Mouse (Mus musculus) gastrocnemius, postnatal 4 days (tissue): ENCODE data around the gene Rrp8. TPM values are rescaled to one million over a fixed set of nuclear protein-coding genes. Genes with fewer than 3 reads are reported as not detected.

Source experiments
- DNase-seq, 2 experiments: peaks; one replicate each; pipeline ENCODE4 v3.0.0; 2021 to 2022; ENCODE audit warnings: low spot score in 2 of 2, mixed read lengths in 2 of 2
- long read RNA-seq, 2 experiments: library from polyadenylated mRNA; stranded (forward); transcript quantifications; one replicate each; pipeline ENCODE4 v2.0.0; 2021
- total RNA-seq, 2 experiments: library from RNA; stranded (reverse); gene quantifications; 2 replicates each; pipeline ENCODE4 v1.2.3; 2021

The Rrp8 gene
- 10 to 100 TPM; 14.5 to 16.9 TPM for total RNA-seq
- long read RNA-seq, experiment 1, transcript Rrp8-201 (7 exons, 3,053 nt) = major isoform, 25 of 33 reads
- long read RNA-seq, experiment 1, partial matches to known transcripts = 0 of 33 reads
- long read RNA-seq, experiment 1, other reads (novel, unspliced or antisense) = 7 of 33 reads
- long read RNA-seq, experiment 2, transcript Rrp8-201 (7 exons, 3,053 nt) = major isoform, 23 of 36 reads
- long read RNA-seq, experiment 2, partial matches to known transcripts = 3 of 36 reads
- long read RNA-seq, experiment 2, other reads (novel, unspliced or antisense) = 10 of 36 reads

GRCm38 (mm10) chr7:105736911-105737521 is at the start of gene Rrp8:
Gene Rrp8 (minus strand): TSS chr7:105737385.
- peak in 1 of 2 experiments; percentile 50 for DNase-seq

GRCm38 (mm10) chr7:105786506-105787284 is 49.5 kb upstream of the Rrp8 start:
- peak in 1 of 2 experiments; percentile 8 for DNase-seq

- DNase-seq = no peak
Measured at GRCm38 (mm10) chr7:105784556-105784955, 47.4 kb upstream of the Rrp8 start.

GRCm38 (mm10) chr7:105783861-105784260 is 46.7 kb upstream of the Rrp8 start:
- no peak for DNase-seq

GRCm38 (mm10) chr7:105778553-105779265 is 41.5 kb upstream of the Rrp8 start:
- peak in 1 of 2 experiments; percentile 65 for DNase-seq

- peak; percentile 59 to 78 for DNase-seq
Measured at GRCm38 (mm10) chr7:105777797-105778552, 40.8 kb upstream of the Rrp8 start.

GRCm38 (mm10) chr7:105777316-105777715 is 40.1 kb upstream of the Rrp8 start:
- DNase-seq = no peak

- DNase-seq = no peak
Measured at GRCm38 (mm10) chr7:105776026-105776425, 38.8 kb upstream of the Rrp8 start.

- no peak for DNase-seq
Measured at GRCm38 (mm10) chr7:105774661-105775060, 37.5 kb upstream of the Rrp8 start.

- peak in 1 of 2 experiments; percentile 21 for DNase-seq
Measured at GRCm38 (mm10) chr7:105773041-105773440, 35.9 kb upstream of the Rrp8 start.

- DNase-seq = no peak
Measured at GRCm38 (mm10) chr7:105772331-105772730, 35.1 kb upstream of the Rrp8 start.

GRCm38 (mm10) chr7:105769959-105770358 is 32.8 kb upstream of the Rrp8 start:
- DNase-seq = peak in 1 of 2 experiments; percentile 44

GRCm38 (mm10) chr7:105767729-105768165 is 30.6 kb upstream of the Rrp8 start:
- DNase-seq = peak in 1 of 2 experiments; percentile 28

GRCm38 (mm10) chr7:105764331-105764730 is 27.1 kb upstream of the Rrp8 start:
- no peak for DNase-seq

GRCm38 (mm10) chr7:105762517-105763270 is 25.5 kb upstream of the Rrp8 start:
- peak in 1 of 2 experiments; percentile 10 for DNase-seq

GRCm38 (mm10) chr7:105761813-105762484 is 24.8 kb upstream of the Rrp8 start:
- peak in 1 of 2 experiments; percentile 14 for DNase-seq

- peak in 1 of 2 experiments; percentile 10 for DNase-seq
Measured at GRCm38 (mm10) chr7:105753281-105753680, 16.1 kb upstream of the Rrp8 start.

- DNase-seq = peak in 1 of 2 experiments; percentile 12
Measured at GRCm38 (mm10) chr7:105752716-105753115, 15.5 kb upstream of the Rrp8 start.
